Mouse (Mus musculus) lung, postnatal 4 days (tissue): ENCODE data around the gene Cct3.
"Not testable (repeated sequence)": the region's sequence is repeated elsewhere in the genome, so short reads cannot be mapped to it uniquely, and the experiment has no call there.

Experiments used
- DNase-seq, 2 experiments: peaks; one replicate each; pipeline ENCODE4 v3.0.0; 2021

The Cct3 gene

GRCm38 (mm10) chr3:88295272-88295671, 1.6 kb upstream of the Cct3 start:
- DNase-seq, result not testable (repeated sequence)

- DNase-seq, result no peak
Measured at GRCm38 (mm10) chr3:88296110-88296560, 781 bp upstream of the Cct3 start.

GRCm38 (mm10) chr3:88297321-88297851, 470 bp downstream of the Cct3 start:
- no peak for DNase-seq

- DNase-seq, result no peak
Measured at GRCm38 (mm10) chr3:88299172-88299571, 2.3 kb downstream of the Cct3 start.

GRCm38 (mm10) chr3:88324951-88325405, 28.1 kb downstream of the Cct3 start, which contains the start of gene Glmp:
Gene Glmp (plus strand): TSS chr3:88325023.
- peak; percentile 48 to 64 for DNase-seq

GRCm38 (mm10) chr3:88328956-88329355, 32.0 kb downstream of the Cct3 start:
- DNase-seq, result no peak

- peak in 1 of 2 experiments; percentile 63 for DNase-seq
Measured at GRCm38 (mm10) chr3:88331282-88331681, 34.4 kb downstream of the Cct3 start.

GRCm38 (mm10) chr3:88334029-88334658, 37.2 kb downstream of the Cct3 start:
- DNase-seq, result peak; percentile 33 to 55

- DNase-seq, result no peak
Measured at GRCm38 (mm10) chr3:88334902-88335435, 38.1 kb downstream of the Cct3 start.

- peak in 1 of 2 experiments; percentile 19 for DNase-seq
Measured at GRCm38 (mm10) chr3:88335436-88336053, 38.6 kb downstream of the Cct3 start.

- DNase-seq, result peak; percentile 97 to 98
Measured at GRCm38 (mm10) chr3:88336058-88337013, 39.4 kb downstream of the Cct3 start, which contains the start of the genes Tmem79 and Smg5. Gene Tmem79 (minus strand): TSS chr3:88336148. Gene Smg5 (plus strand): TSS chr3:88336260.

- peak in 1 of 2 experiments; percentile 27 for DNase-seq
Measured at GRCm38 (mm10) chr3:88337367-88338020, 40.6 kb downstream of the Cct3 start.

- no peak for DNase-seq
Measured at GRCm38 (mm10) chr3:88338316-88338715, 41.4 kb downstream of the Cct3 start.

GRCm38 (mm10) chr3:88339006-88339405, 42.1 kb downstream of the Cct3 start:
- DNase-seq, result no peak

- no peak for DNase-seq
Measured at GRCm38 (mm10) chr3:88350732-88351131, 53.8 kb downstream of the Cct3 start.

- DNase-seq, result no peak
Measured at GRCm38 (mm10) chr3:88352907-88353306, 56.0 kb downstream of the Cct3 start.

- DNase-seq, result no peak
Measured at GRCm38 (mm10) chr3:88354396-88355165, 57.7 kb downstream of the Cct3 start.

GRCm38 (mm10) chr3:88359584-88359983, 62.7 kb downstream of the Cct3 start:
- no peak for DNase-seq

- DNase-seq, result no peak
Measured at GRCm38 (mm10) chr3:88359989-88360388, 63.1 kb downstream of the Cct3 start.

- DNase-seq, result no peak
Measured at GRCm38 (mm10) chr3:88361096-88361495, 64.2 kb downstream of the Cct3 start.
